Mouse (Mus musculus) G1E (cell line): ENCODE results near the gene Klhl30.

ENCODE experiments used
- CTCF ChIP-seq: IDR thresholded peaks from 2 replicates; pipeline ENCODE4 v1.5.1; 2012; ENCODE audit warnings: low read depth, low read length, inconsistent platforms, mixed read lengths
- GATA1 ChIP-seq: IDR thresholded peaks from 2 replicates; pipeline ENCODE4 v1.6.1; 2012; ENCODE audit warnings: borderline replicate concordance, low read length, inconsistent platforms, mixed read lengths
- GATA2 ChIP-seq: IDR thresholded peaks from 2 replicates; pipeline ENCODE4 v1.6.1; 2012; ENCODE audit warnings: low read depth, low read length, inconsistent platforms, borderline replicate concordance
- POLR2AphosphoS5 ChIP-seq: IDR thresholded peaks from 2 replicates; pipeline ENCODE4 v1.6.1; 2012; ENCODE audit warnings: low read depth, low read length, inconsistent platforms; ENCODE audit not compliant: insufficient replicate concordance

DNA sequence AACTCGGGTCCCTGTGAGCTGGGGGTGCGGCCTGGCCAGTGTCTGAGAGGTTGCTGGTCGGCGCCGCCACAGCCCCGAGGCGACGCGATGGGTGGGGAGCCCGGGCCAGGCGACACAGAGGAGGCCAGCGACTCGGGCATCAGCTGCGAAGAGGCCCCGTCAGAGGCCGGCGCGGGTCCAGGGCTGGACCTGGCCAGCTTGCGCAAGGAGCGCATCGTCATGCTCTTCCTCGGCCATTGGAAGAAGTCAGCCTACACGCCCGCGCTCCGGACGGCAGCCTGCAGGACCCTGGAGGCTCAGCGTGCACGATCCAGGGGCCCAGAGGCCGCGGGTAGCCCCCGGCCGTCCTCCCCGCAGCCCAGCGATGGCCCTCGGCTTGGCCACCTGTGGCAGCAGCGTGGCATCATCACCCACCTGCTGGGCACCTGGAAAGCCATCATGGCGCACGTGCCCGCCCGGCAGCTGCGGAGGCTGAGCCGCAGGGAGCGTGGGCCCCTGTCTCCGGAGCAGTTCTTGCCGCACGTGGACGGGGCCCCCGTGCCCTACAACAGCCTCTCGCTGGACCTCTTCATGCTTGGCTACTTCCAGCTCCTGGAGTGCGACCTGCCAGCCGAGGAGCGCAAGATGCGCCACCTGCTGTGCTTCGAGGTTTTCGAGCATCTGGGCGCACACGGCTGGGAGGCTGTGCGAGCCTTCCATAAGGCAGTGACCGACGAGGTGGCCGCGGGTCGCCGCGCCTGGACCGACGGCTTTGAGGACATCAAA, 5.7 kb upstream of the Klhl30 start:
- TF ChIP-seq CTCF, result no peak
- no peak for TF ChIP-seq GATA2
- TF ChIP-seq GATA1, result no peak
- no peak for TF ChIP-seq POLR2AphosphoS5
